Mouse (Mus musculus) ovary, postnatal 36 days (tissue): Measurements from ENCODE around the gene Prrt1.

Experiments
- DNase-seq: peaks from one replicate; pipeline ENCODE4 v3.0.0; 2022; ENCODE audit warnings: low spot score, mixed read lengths

The Prrt1 gene

GRCm38 (mm10) chr17:34629221-34629751, at the start of gene Prrt1:
Gene Prrt1 (plus strand): TSS chr17:34629533.
- DNase-seq: no peak

- DNase-seq: no peak
Measured at GRCm38 (mm10) chr17:34582528-34582927, 46.8 kb upstream of the Prrt1 start.

GRCm38 (mm10) chr17:34583397-34583796, 45.9 kb upstream of the Prrt1 start:
- no peak for DNase-seq

- no peak for DNase-seq
Measured at GRCm38 (mm10) chr17:34583819-34584218, 45.5 kb upstream of the Prrt1 start.

GRCm38 (mm10) chr17:34585121-34585520, 44.2 kb upstream of the Prrt1 start:
- no peak for DNase-seq

GRCm38 (mm10) chr17:34585877-34586771, 43.2 kb upstream of the Prrt1 start:
- no peak for DNase-seq

GRCm38 (mm10) chr17:34586796-34587422, 42.4 kb upstream of the Prrt1 start:
- DNase-seq: peak; percentile 91

- peak; percentile 98 for DNase-seq
Measured at GRCm38 (mm10) chr17:34587423-34587811, 41.9 kb upstream of the Prrt1 start.

GRCm38 (mm10) chr17:34587814-34588213, 41.5 kb upstream of the Prrt1 start:
- DNase-seq: no peak

GRCm38 (mm10) chr17:34588767-34589166, 40.6 kb upstream of the Prrt1 start:
- DNase-seq: no peak

GRCm38 (mm10) chr17:34589206-34589605, 40.1 kb upstream of the Prrt1 start:
- no peak for DNase-seq

- DNase-seq: peak; percentile 46
Measured at GRCm38 (mm10) chr17:34589681-34590101, 39.6 kb upstream of the Prrt1 start, which contains the start of gene Gpsm3. Gene Gpsm3 (plus strand): TSS chr17:34589806.

- no peak for DNase-seq
Measured at GRCm38 (mm10) chr17:34590154-34590987, 39.0 kb upstream of the Prrt1 start.

GRCm38 (mm10) chr17:34591029-34591993, 38.0 kb upstream of the Prrt1 start, which contains the start of gene Pbx2:
Gene Pbx2 (plus strand): TSS chr17:34591266.
- no peak for DNase-seq

- DNase-seq: peak; percentile 92
Measured at GRCm38 (mm10) chr17:34591994-34592375, 37.3 kb upstream of the Prrt1 start.

- no peak for DNase-seq
Measured at GRCm38 (mm10) chr17:34592581-34593549, 36.5 kb upstream of the Prrt1 start.

- no peak for DNase-seq
Measured at GRCm38 (mm10) chr17:34593752-34594525, 35.4 kb upstream of the Prrt1 start.

- no peak for DNase-seq
Measured at GRCm38 (mm10) chr17:34596098-34596497, 33.2 kb upstream of the Prrt1 start.
